Mouse (Mus musculus) heart, postnatal 4 days (tissue): ENCODE measurements around the gene Atpif1. TPM values are rescaled to one million over a fixed set of nuclear protein-coding genes. Genes with fewer than 3 reads are reported as not detected.
A peak's percentile ranks its signal among the peaks of the same experiment; 100 is the strongest.

Source experiments
- DNase-seq: peaks from one replicate; pipeline ENCODE4 v3.0.0; 2021
- total RNA-seq, 2 experiments: library from RNA; stranded (reverse); gene quantifications; 2 replicates each; pipeline ENCODE4 v1.2.3; 2021

Gene Atpif1
- total RNA-seq, 2 experiments from 2014 or later, result 626 to 671 TPM

- DNase-seq, result no peak
Measured at GRCm38 (mm10) chr4:132526678-132527077, 6.8 kb downstream of the Atpif1 start.

- no peak for DNase-seq
Measured at GRCm38 (mm10) chr4:132524808-132525207, 8.7 kb downstream of the Atpif1 start.

GRCm38 (mm10) chr4:132524321-132524741, 9.1 kb downstream of the Atpif1 start:
- no peak for DNase-seq

GRCm38 (mm10) chr4:132519188-132519587, 14.3 kb downstream of the Atpif1 start:
- no peak for DNase-seq

GRCm38 (mm10) chr4:132518066-132518465, 15.4 kb downstream of the Atpif1 start:
- no peak for DNase-seq

- DNase-seq, result peak; percentile 91
Measured at GRCm38 (mm10) chr4:132515369-132516155, 17.9 kb downstream of the Atpif1 start.

GRCm38 (mm10) chr4:132514555-132515135, 18.8 kb downstream of the Atpif1 start:
- peak; percentile 89 for DNase-seq

GRCm38 (mm10) chr4:132513395-132514273, 19.8 kb downstream of the Atpif1 start:
- DNase-seq, result no peak

- DNase-seq, result no peak
Measured at GRCm38 (mm10) chr4:132512080-132512479, 21.4 kb downstream of the Atpif1 start.

- DNase-seq, result peak; percentile 98
Measured at GRCm38 (mm10) chr4:132510352-132510798, 23.1 kb downstream of the Atpif1 start, which contains the start of gene Sesn2. Sesn2 (minus strand) TSS chr4:132510501.

- peak; percentile 81 for DNase-seq
Measured at GRCm38 (mm10) chr4:132509621-132510296, 23.7 kb downstream of the Atpif1 start.

GRCm38 (mm10) chr4:132507210-132507609, 26.2 kb downstream of the Atpif1 start:
- DNase-seq, result no peak

GRCm38 (mm10) chr4:132506250-132506649, 27.2 kb downstream of the Atpif1 start:
- DNase-seq, result no peak

- DNase-seq, result no peak
Measured at GRCm38 (mm10) chr4:132505800-132506199, 27.7 kb downstream of the Atpif1 start.

GRCm38 (mm10) chr4:132505034-132505738, 28.3 kb downstream of the Atpif1 start:
- no peak for DNase-seq

- no peak for DNase-seq
Measured at GRCm38 (mm10) chr4:132503344-132503743, 30.1 kb downstream of the Atpif1 start.

- no peak for DNase-seq
Measured at GRCm38 (mm10) chr4:132501639-132502038, 31.8 kb downstream of the Atpif1 start.

GRCm38 (mm10) chr4:132494271-132494918, 39.1 kb downstream of the Atpif1 start:
- no peak for DNase-seq

GRCm38 (mm10) chr4:132492178-132493060, 41.0 kb downstream of the Atpif1 start:
- DNase-seq, result peak; percentile 74

GRCm38 (mm10) chr4:132491748-132492147, 41.7 kb downstream of the Atpif1 start:
- DNase-seq, result no peak
